Mouse (Mus musculus) bone marrow, adult 2 months (tissue): ENCODE data around the gene Gpr87.

Source experiments
- CTCF ChIP-seq: fragments of 200-500 bp; IDR thresholded peaks from 2 replicates; pipeline ENCODE4 v1.5.1; 2011; ENCODE audit warnings: low read length, control low read depth; ENCODE audit not compliant: control insufficient read depth, insufficient read depth
- POLR2A ChIP-seq: fragments of 200-500 bp; IDR thresholded peaks from 2 replicates; pipeline ENCODE4 v1.6.1; 2011; ENCODE audit warnings: low read depth, mild to moderate bottlenecking, control low read depth, low read length, borderline replicate concordance; ENCODE audit not compliant: control insufficient read depth

GRCm38 (mm10) chr3:59227696-59228095, 32.8 kb upstream of the Gpr87 start:
- TF ChIP-seq CTCF (no peak), POLR2A (no peak)
